Mouse (Mus musculus) stomach, embryonic 14.5 days (tissue): ENCODE measurements around the gene Slc6a21. TPM values are rescaled to one million over a fixed set of nuclear protein-coding genes. Genes with fewer than 3 reads are reported as not detected.

ENCODE experiments used
- ATAC-seq: fragments of 200-750 bp; cut with Nextera tagmentation; 2 replicates; pipeline ENCODE4 v1.8.0; 2017; ENCODE audit warnings: low read depth, moderate TSS enrichment; ENCODE audit not compliant: insufficient number of reproducible peaks, insufficient read depth, low FRiP score
- H3K27ac ChIP-seq: fragments of 300-500 bp; sonication (generic); 2 replicates; pipeline ENCODE4 v1.5.1; 2014; ENCODE audit warnings: mild to moderate bottlenecking, low read length, moderate library complexity, mixed read lengths
- H3K27me3 ChIP-seq: fragments of 300-500 bp; sonication (generic); 2 replicates; pipeline ENCODE4 v1.6.1; 2014; ENCODE audit warnings: low read length, control low read depth, mixed read lengths; ENCODE audit not compliant: control insufficient read depth, insufficient read depth
- H3K36me3 ChIP-seq: fragments of 300-500 bp; sonication (generic); 2 replicates; pipeline ENCODE4 v1.6.1; 2014; ENCODE audit warnings: mild to moderate bottlenecking, control low read depth, low read length, moderate library complexity, mixed read lengths; ENCODE audit not compliant: control insufficient read depth, insufficient read depth
- H3K4me1 ChIP-seq: fragments of 300-500 bp; sonication (generic); 2 replicates; pipeline ENCODE4 v1.6.1; 2014; ENCODE audit warnings: low read length, control low read depth, mixed read lengths; ENCODE audit not compliant: control insufficient read depth, insufficient read depth
- H3K4me2 ChIP-seq: fragments of 300-500 bp; sonication (generic); replicated peaks from 2 replicates; pipeline ENCODE4 v1.6.1; 2014; ENCODE audit warnings: low read depth, low read length, control low read depth
- H3K4me3 ChIP-seq: fragments of 300-500 bp; sonication (generic); 2 replicates; pipeline ENCODE4 v1.5.1; 2014; ENCODE audit warnings: low read depth, low read length, control low read depth
- H3K9ac ChIP-seq: fragments of 300-500 bp; sonication (generic); replicated peaks from 2 replicates; pipeline ENCODE4 v1.6.1; 2014; ENCODE audit warnings: low read depth, mild to moderate bottlenecking, control low read depth, low read length, moderate library complexity, mixed read lengths
- H3K9me3 ChIP-seq: fragments of 300-500 bp; sonication (generic); 2 replicates; pipeline ENCODE4 v1.6.1; 2016; ENCODE audit warnings: low read depth, low read length, control low read depth; ENCODE audit not compliant: control insufficient read depth
- WGBS: fragments of 180-500 bp; shearing (Covaris S2); extraction: QIAGEN DNeasy Blood & Tissue Kit; methylation state at CpG from one replicate; pipeline ENCODE4 v1.1.7; 2014; 5-methylcytosine and 5-hydroxymethylcytosine counted together
- polyA plus RNA-seq: library from polyadenylated mRNA; unstranded; fragments of >200 nt; fragmentation: Nextera tagmentation; extraction: Ambion mirVana; gene quantifications from 2 replicates; pipeline ENCODE4 v1.2.1, GENCODE M21; 2014

The Slc6a21 gene
- polyA plus RNA-seq, 1 experiment from 2014 or later, result not detected

DNA sequence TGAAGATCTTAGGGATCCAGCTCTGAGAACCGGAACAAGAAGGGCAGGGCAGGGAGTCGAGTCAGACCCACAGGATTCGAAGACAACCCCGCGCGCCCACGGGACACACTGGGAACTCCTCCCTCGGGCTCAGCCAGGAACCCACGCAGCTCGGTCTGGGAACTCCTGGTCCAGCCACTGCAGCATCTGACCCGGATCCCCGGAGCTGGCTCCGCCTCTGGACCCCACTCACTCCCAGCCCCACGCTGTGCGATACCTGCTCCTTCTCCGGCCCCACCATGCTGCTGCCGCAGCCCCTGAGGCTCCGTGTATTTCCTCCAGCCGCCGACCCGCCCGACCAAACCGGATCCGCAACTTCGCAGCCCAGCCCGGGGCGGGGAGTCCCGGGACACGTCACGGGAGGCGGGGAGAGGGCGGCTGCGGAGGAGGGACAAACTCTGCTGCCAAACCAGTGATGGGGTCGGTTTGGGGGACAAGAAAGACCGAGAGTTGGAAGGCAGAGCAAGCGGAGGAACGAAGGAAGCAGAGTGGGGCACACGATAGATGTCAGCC, 56.2 kb downstream of the Slc6a21 start, which contains the start of gene Trpm4:
TSS of gene Trpm4 (minus strand) at position 350 of the 552 bp plus-strand sequence.
- WGBS, result under 1% methylated on average over 37 of the region's 38 CpGs

DNA sequence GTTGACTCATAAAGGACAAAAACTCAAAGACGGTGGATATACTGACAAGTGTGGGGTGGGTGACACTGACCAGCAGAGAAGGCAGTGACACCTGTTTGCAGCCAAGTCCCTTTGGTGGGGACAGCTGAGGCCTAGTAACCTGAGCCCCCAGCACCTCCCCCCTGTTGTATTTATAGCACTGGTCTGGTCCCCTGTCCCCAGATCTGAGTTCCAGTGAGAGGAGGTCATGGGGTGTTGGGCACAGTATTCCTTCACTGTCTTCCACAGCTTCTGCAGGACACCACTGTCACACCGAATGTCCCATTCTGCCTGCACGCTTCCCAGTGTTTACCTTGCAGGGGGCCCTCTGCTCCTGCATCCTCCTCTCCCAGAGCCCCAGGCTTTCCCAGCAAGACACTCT, 57.3 kb downstream of the Slc6a21 start:
- Histone ChIP-seq H3K36me3 (no peaks in the 10 kb centered on the region), H3K9ac (no peak overlapping the region), H3K4me3 (no peak overlapping the region), H3K9me3 (no peaks in the 10 kb centered on the region), H3K27ac (no peak overlapping the region), H3K4me1 (peaks cover 30% of the 10 kb centered on the region), H3K27me3 (no peaks in the 10 kb centered on the region), H3K4me2 (no peak overlapping the region)
- ATAC-seq, result no peak
- WGBS, result 16% methylated on average over 3 of the region's 3 CpGs

More for the DNA sequence above, 56.2 kb downstream of the Slc6a21 start, which contains the start of gene Trpm4:
- no peaks in the 10 kb centered on the region for H3K27me3 ChIP-seq
- H3K4me3 ChIP-seq, result peak within 1 kb of the TSS; percentile 75
- peak; percentile 78 for ATAC-seq
- H3K27ac ChIP-seq, result peak within 1 kb of the TSS; percentile 93
- no peaks in the 10 kb centered on the region for H3K9me3 ChIP-seq
- no peaks in the 10 kb centered on the region for H3K36me3 ChIP-seq
- H3K4me2 ChIP-seq, result peak within 1 kb of the TSS; percentile 78
- H3K4me1 ChIP-seq, result peaks cover 25% of the 10 kb centered on the region
- peak within 1 kb of the TSS; percentile 64 for H3K9ac ChIP-seq

DNA sequence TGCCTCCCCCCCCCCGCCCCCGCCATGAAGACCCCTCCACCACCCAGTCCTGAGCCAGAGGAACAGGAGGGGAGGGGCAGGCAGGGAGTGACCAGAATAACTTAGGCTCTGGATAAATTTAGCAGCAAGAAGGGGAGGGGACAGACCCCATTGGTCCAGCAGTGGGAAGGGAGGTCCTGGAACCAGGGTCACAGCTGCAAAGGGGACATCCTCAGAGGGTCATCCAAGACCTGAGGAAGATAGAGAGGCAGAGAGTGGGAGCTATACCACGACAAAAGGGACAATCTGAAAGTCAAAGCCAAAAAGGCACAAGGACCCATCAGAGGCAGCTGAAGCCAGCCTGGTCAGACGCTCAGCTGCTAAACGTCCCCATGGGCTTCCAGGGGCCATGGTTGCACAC, 57.7 kb downstream of the Slc6a21 start, which contains the start of gene Hrc:
TSS of gene Hrc (plus strand) at position 235 of the 400 bp plus-strand sequence.
- Histone ChIP-seq H3K4me1 (peaks cover 31% of the 10 kb centered on the region), H3K27ac (peak within 1 kb of the TSS; percentile 93), H3K9ac (no peak within 1 kb of the TSS), H3K27me3 (no peaks in the 10 kb centered on the region), H3K4me2 (peak within 1 kb of the TSS; percentile 78), H3K9me3 (no peaks in the 10 kb centered on the region), H3K36me3 (no peaks in the 10 kb centered on the region), H3K4me3 (no peak within 1 kb of the TSS)
- WGBS, result 20% methylated on average over 5 of the region's 5 CpGs
- no peak for ATAC-seq

DNA sequence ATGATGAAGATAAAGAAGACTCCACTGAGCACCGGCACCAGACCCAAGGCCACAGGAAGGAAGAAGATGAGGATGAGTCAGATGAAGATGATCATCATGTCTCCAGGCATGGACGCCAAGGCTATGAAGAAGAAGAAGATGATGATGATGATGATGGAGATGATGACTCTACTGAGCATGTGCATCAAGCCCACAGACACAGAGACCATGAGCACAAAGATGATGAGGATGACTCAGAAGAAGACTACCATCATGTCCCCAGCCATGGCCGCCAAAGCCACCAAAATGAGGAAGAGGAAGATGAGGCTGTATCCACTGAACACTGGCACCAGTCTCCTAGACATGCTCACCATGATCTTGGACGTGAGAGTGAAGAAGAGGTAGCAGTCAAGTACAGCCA, 59.0 kb downstream of the Slc6a21 start:
- Histone ChIP-seq H3K27ac (no peak overlapping the region), H3K9me3 (no peaks in the 10 kb centered on the region), H3K4me3 (no peak overlapping the region), H3K9ac (no peak overlapping the region), H3K4me1 (peaks cover 43% of the 10 kb centered on the region), H3K27me3 (no peaks in the 10 kb centered on the region), H3K36me3 (no peaks in the 10 kb centered on the region), H3K4me2 (no peak overlapping the region)
- WGBS, result 95% methylated on average over 4 of the region's 4 CpGs
- ATAC-seq, result no peak

DNA sequence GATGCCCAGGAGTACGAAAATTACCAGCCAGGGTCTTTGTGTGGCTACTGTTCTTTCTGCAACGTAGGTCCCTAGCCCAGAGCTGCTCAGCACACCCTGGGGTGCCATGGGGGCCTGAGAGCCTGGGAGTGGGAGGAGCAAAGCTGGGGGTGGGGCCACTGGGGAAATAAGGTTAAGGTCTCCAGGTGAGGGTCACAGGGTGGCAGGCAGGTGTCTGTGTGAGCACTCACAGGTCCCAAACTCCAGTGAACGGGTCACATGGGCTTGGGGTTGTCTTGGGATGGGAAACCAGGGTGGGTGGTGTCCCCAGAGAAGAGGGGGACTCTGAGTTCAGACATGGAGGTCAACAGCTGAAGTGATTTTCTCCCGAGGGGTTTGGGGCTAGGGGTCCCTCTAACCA, 60.2 kb downstream of the Slc6a21 start:
- Histone ChIP-seq H3K9ac (no peak overlapping the region), H3K36me3 (no peaks in the 10 kb centered on the region), H3K4me1 (peaks cover 44% of the 10 kb centered on the region), H3K4me3 (no peak overlapping the region), H3K9me3 (no peaks in the 10 kb centered on the region), H3K27ac (no peak overlapping the region; the same call in 1 of the 2 replicates), H3K27me3 (no peaks in the 10 kb centered on the region), H3K4me2 (no peak overlapping the region)
- 17% methylated on average over 4 of the region's 4 CpGs for WGBS
- no peak for ATAC-seq

DNA sequence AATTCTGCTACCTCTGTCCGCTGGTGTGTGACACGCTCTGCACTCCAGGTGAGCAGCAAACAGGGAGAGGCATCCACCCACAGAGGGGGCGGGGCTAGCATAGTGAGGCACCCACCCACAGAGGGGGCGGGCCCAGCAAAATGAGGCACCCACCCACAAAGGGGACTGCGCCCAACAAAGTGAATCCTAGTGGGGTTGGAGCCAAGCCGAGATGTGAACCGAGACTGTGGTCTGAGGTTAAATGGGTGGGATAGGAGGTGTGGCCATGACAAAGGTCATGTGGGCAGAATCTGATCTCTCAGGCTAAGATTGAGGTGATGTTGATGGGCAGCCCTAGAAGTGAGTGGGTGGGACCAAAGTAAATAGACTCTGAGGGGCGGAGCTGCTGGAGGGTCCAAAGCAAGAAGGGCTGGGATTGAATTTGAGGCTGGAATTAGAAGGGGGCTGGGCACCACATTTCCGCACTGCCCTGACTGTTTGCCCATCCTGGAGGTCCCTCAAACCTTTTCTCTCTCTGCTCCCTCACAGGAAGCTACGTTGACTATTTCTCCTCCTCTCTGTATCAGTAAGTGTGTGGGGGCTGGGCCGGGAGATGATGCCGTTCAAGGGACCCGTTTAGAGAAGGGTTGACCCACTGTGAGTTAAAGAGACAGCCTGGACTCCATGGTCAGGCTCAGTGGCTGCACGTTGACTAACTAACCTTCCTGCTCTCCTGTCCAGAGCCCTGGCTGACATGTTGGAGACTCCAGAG, 61.0 kb downstream of the Slc6a21 start:
- Histone ChIP-seq H3K4me1 (peaks cover 43% of the 10 kb centered on the region), H3K27me3 (no peaks in the 10 kb centered on the region), H3K36me3 (no peaks in the 10 kb centered on the region), H3K4me2 (peak overlapping the region; percentile 90), H3K27ac (peak overlapping the region; percentile 74), H3K9ac (no peak overlapping the region), H3K9me3 (no peaks in the 10 kb centered on the region), H3K4me3 (peak overlapping the region; percentile 51)
- WGBS, result 5% methylated on average over 14 of the region's 14 CpGs
- peak; percentile 53 for ATAC-seq

Other genes starting within 250 kb of the Slc6a21 start
- gene Prr12, start 224.6 kb upstream of the Slc6a21 start, polyA plus RNA-seq, result 13.7 and 17.8 TPM in 2 replicates
- 58.9 and 63.6 TPM in 2 replicates for gene Nosip, start 215.1 kb upstream of the Slc6a21 start, polyA plus RNA-seq
- gene Prrg2, start 214.8 kb upstream of the Slc6a21 start, polyA plus RNA-seq, result 20.7 and 20.9 TPM in 2 replicates
- 418 and 432 TPM in 2 replicates for gene Rcn3, start 185.3 kb upstream of the Slc6a21 start, polyA plus RNA-seq
- gene Fcgrt, start 173.7 kb upstream of the Slc6a21 start, polyA plus RNA-seq, result 78.6 and 79.9 TPM in 2 replicates
- 1,682 and 1,777 TPM in 2 replicates for gene Rps11, start 153.1 kb upstream of the Slc6a21 start, polyA plus RNA-seq
- gene Rpl13a, start 148.8 kb upstream of the Slc6a21 start, polyA plus RNA-seq, result 1,622 and 1,649 TPM in 2 replicates
- gene Gm45713, start 141.3 kb upstream of the Slc6a21 start, polyA plus RNA-seq, result 0.65 and 0.83 TPM in 2 replicates
- 2.1 and 2.9 TPM in 2 replicates for gene Flt3l, start 141.1 kb upstream of the Slc6a21 start, polyA plus RNA-seq
- gene Pih1d1, start 123.2 kb upstream of the Slc6a21 start, polyA plus RNA-seq, result 103 and 114 TPM in 2 replicates
- 43.4 and 54.1 TPM in 2 replicates for gene Aldh16a1, start 122.9 kb upstream of the Slc6a21 start, polyA plus RNA-seq
- gene Slc17a7, start 113.6 kb upstream of the Slc6a21 start, polyA plus RNA-seq, result 0.20 TPM in 1 of 2 replicates, not detected in the other
- gene Gfy, start 97.9 kb upstream of the Slc6a21 start, polyA plus RNA-seq, result not detected in 2 replicates
- not detected in 2 replicates for gene Pth2, start 96.5 kb upstream of the Slc6a21 start, polyA plus RNA-seq
- 0.22 and 0.55 TPM in 2 replicates for gene Ccdc155, start 72.6 kb upstream of the Slc6a21 start, polyA plus RNA-seq
- gene Dkkl1, start 65.4 kb upstream of the Slc6a21 start, polyA plus RNA-seq, result 0.45 and 1.2 TPM in 2 replicates
- 155 and 167 TPM in 2 replicates for gene Tead2, start 61.8 kb upstream of the Slc6a21 start, polyA plus RNA-seq
- gene Cd37, start 38.4 kb upstream of the Slc6a21 start, polyA plus RNA-seq, result 2.2 and 3.5 TPM in 2 replicates
- not detected in 2 replicates for gene Slc6a16, start 36.4 kb upstream of the Slc6a21 start, polyA plus RNA-seq
- gene Trpm4, start 56.3 kb downstream of the Slc6a21 start, polyA plus RNA-seq, result 18.3 and 23.5 TPM in 2 replicates
- gene Hrc, start 57.8 kb downstream of the Slc6a21 start, polyA plus RNA-seq, result 0.78 and 1.8 TPM in 2 replicates
- 5.2 and 6.1 TPM in 2 replicates for gene Ppfia3, start 89.5 kb downstream of the Slc6a21 start, polyA plus RNA-seq
- gene Lin7b, start 93.1 kb downstream of the Slc6a21 start, polyA plus RNA-seq, result 4.2 and 5.1 TPM in 2 replicates
- gene Snrnp70, start 118.2 kb downstream of the Slc6a21 start, polyA plus RNA-seq, result 118 and 124 TPM in 2 replicates
- gene Kcna7, start 128.1 kb downstream of the Slc6a21 start, polyA plus RNA-seq, result not detected in 2 replicates
- gene Ntf5, start 136.2 kb downstream of the Slc6a21 start, polyA plus RNA-seq, result 4.1 and 4.5 TPM in 2 replicates
- 0.52 TPM in 1 of 2 replicates, not detected in the other for gene Lhb, start 143.3 kb downstream of the Slc6a21 start, polyA plus RNA-seq
- 32.7 and 35.3 TPM in 2 replicates for gene Gys1, start 157.3 kb downstream of the Slc6a21 start, polyA plus RNA-seq
- 132 and 135 TPM in 2 replicates for gene Ruvbl2, start 160.6 kb downstream of the Slc6a21 start, polyA plus RNA-seq
- gene Ftl1, start 182.4 kb downstream of the Slc6a21 start, polyA plus RNA-seq, result 4,275 and 4,681 TPM in 2 replicates
- gene Bax, start 189.4 kb downstream of the Slc6a21 start, polyA plus RNA-seq, result 67.1 and 83.9 TPM in 2 replicates
- 1.7 and 2.9 TPM in 2 replicates for gene Tulp2, start 204.4 kb downstream of the Slc6a21 start, polyA plus RNA-seq
- gene Gm45808, start 209.3 kb downstream of the Slc6a21 start, polyA plus RNA-seq, result not detected in 2 replicates
- 2.7 and 3.4 TPM in 2 replicates for gene Dhdh, start 211.3 kb downstream of the Slc6a21 start, polyA plus RNA-seq
- 199 TPM in 2 replicates for gene Nucb1, start 232.9 kb downstream of the Slc6a21 start, polyA plus RNA-seq
- 12.7 and 18.3 TPM in 2 replicates for gene Ppp1r15a, start 248.8 kb downstream of the Slc6a21 start, polyA plus RNA-seq
- 1.5 and 2.6 TPM in 2 replicates for gene Plekha4, start 248.8 kb downstream of the Slc6a21 start, polyA plus RNA-seq